In genomic region chr10:38964719-38965074, GRCm38 (mm10) we compare ENCODE assay signal across 11 mouse cellular contexts. TPM values are rescaled to one million over a fixed set of nuclear protein-coding genes. Genes with fewer than 3 reads are reported as not detected.
DNase-seq lines count a peak whose midpoint lies in the region; ATAC-seq and TF ChIP-seq lines count a peak whose summit lies in the region.
"Had no signal": no experiment of that assay in that cellular context is flagged by ENCODE, and none has a peak within 500 bp of the region (broad histone marks: within the 10 kb centered on the region; RNA-seq: fewer than 3 reads in every experiment).

No protein-coding gene starts in this region.

- no peak for TF ChIP-seq CTCF in cerebellum, adult 2 months (IDR thresholded peaks at IDR 0.05; ENCODE audit: borderline replicate concordance, insufficient read depth, low read depth, low read length)

- no peak overlapping the region for H3K4me3 ChIP-seq in heart, embryonic 14.5 days (ENCODE audit: control insufficient read depth in 1 of 2, insufficient read depth in 1 of 2, low read depth in 1 of 2, low read length in 2 of 2)
- H3K4me3 ChIP-seq in neural tube, embryonic 13.5 days: no peak overlapping the region
- no peak overlapping the region for H3K4me3 ChIP-seq in hindbrain, embryonic 15.5 days
- no peak overlapping the region for H3K4me3 ChIP-seq in stomach, embryonic 16.5 days (replicated peaks; ENCODE audit: low read length)
- H3K4me3 ChIP-seq in cerebellum, adult 2 months (replicated peaks; ENCODE audit: insufficient read depth, low read depth, low read length): no peak overlapping the region

- ATAC-seq in heart, embryonic 14.5 days (ENCODE audit: insufficient number of reproducible peaks, insufficient read depth, low FRiP score, low read depth): 0 out of 2 replicates have a peak, but pooled peaks have one; percentile 2
- ATAC-seq in neural tube, embryonic 13.5 days (ENCODE audit: low read depth): peak; percentile 40
- ATAC-seq in hindbrain, embryonic 15.5 days (ENCODE audit: low FRiP score, low read depth): peak; percentile 24; the same call in 1 of the 2 replicates
- no peak for ATAC-seq in stomach, embryonic 16.5 days (ENCODE audit: insufficient read depth, low FRiP score)
- ATAC-seq: activated CD4-positive, CD25-positive, alpha-beta regulatory T cell, adult 4 months had no signal

- DNase-seq in heart, adult 9 months (ENCODE audit: low spot score in 2 of 2): no peak
- DNase-seq in neural tube, embryonic 10.5 days (ENCODE audit: extremely low spot score, low spot score): no peak
- DNase-seq in right cerebral cortex, postnatal 4 days: no peak
- DNase-seq in cerebellum, adult 2 months: no peak
- DNase-seq: cerebellum, adult 9-10 months had no signal

- 48% methylated on average over 4 of the region's 4 CpGs for WGBS in heart, embryonic 14.5 days
- WGBS in neural tube, embryonic 13.5 days: 68% methylated on average over 4 of the region's 4 CpGs
- 70% methylated on average over 4 of the region's 4 CpGs for WGBS in hindbrain, embryonic 15.5 days
- WGBS in stomach, embryonic 16.5 days: 73% methylated on average over 4 of the region's 4 CpGs
- WGBS in cerebellum, adult 2 months: 81% methylated on average over 4 of the region's 4 CpGs

- no peak overlapping the region for H3K9ac ChIP-seq in heart, embryonic 14.5 days (ENCODE audit: low read length)
- no peak overlapping the region for H3K9ac ChIP-seq in neural tube, embryonic 13.5 days
- H3K9ac ChIP-seq in hindbrain, embryonic 15.5 days: no peak overlapping the region
- no peak overlapping the region for H3K9ac ChIP-seq in stomach, embryonic 16.5 days (ENCODE audit: low read length)
- H3K9ac ChIP-seq: liver, embryonic 14.5 days had no signal

- H3K36me3 ChIP-seq in heart, embryonic 14.5 days (ENCODE audit: control insufficient read depth, insufficient read depth, low read length): no peaks in the 10 kb centered on the region; the same call in 1 of the 2 replicates
- H3K36me3 ChIP-seq in neural tube, embryonic 13.5 days: no peaks in the 10 kb centered on the region
- no peaks in the 10 kb centered on the region for H3K36me3 ChIP-seq in hindbrain, embryonic 15.5 days
- H3K36me3 ChIP-seq in stomach, embryonic 16.5 days (ENCODE audit: control insufficient read depth, insufficient read depth, low read length): no peaks in the 10 kb centered on the region

- peaks cover 15 to 64% of the 10 kb centered on the region in 2 experiments for H3K4me1 ChIP-seq in heart, embryonic 14.5 days (ENCODE audit: control insufficient read depth in 2 of 2, insufficient read depth in 2 of 2, low read length in 2 of 2)
- H3K4me1 ChIP-seq in neural tube, embryonic 13.5 days (replicated peaks): peaks cover 13% of the 10 kb centered on the region
- H3K4me1 ChIP-seq in hindbrain, embryonic 15.5 days (replicated peaks): peaks cover 12% of the 10 kb centered on the region
- H3K4me1 ChIP-seq in stomach, embryonic 16.5 days (ENCODE audit: control insufficient read depth, insufficient read depth, low read length): peaks cover 7% of the 10 kb centered on the region
- H3K4me1 ChIP-seq in cerebellum, adult 2 months (ENCODE audit: control insufficient read depth, insufficient read depth, low read length): peaks cover 4% of the 10 kb centered on the region

- peak overlapping the region; percentile 78 for H3K4me2 ChIP-seq in heart, embryonic 14.5 days (ENCODE audit: low read length)
- H3K4me2 ChIP-seq in neural tube, embryonic 13.5 days: peak overlapping the region; percentile 67; the same call in 1 of the 2 replicates
- H3K4me2 ChIP-seq in hindbrain, embryonic 15.5 days: peak overlapping the region; percentile 75; the same call in 1 of the 2 replicates
- no peak overlapping the region for H3K4me2 ChIP-seq in stomach, embryonic 16.5 days (ENCODE audit: low read depth, low read length)

- no peak for TF ChIP-seq POLR2A in cerebellum, adult 2 months (IDR thresholded peaks at IDR 0.05; ENCODE audit: borderline replicate concordance, insufficient read depth, low read length)

- no peaks in the 10 kb centered on the region for H3K27me3 ChIP-seq in heart, embryonic 14.5 days (ENCODE audit: control insufficient read depth, insufficient read depth, low read length)
- no peaks in the 10 kb centered on the region for H3K27me3 ChIP-seq in neural tube, embryonic 13.5 days
- no peaks in the 10 kb centered on the region for H3K27me3 ChIP-seq in hindbrain, embryonic 15.5 days
- H3K27me3 ChIP-seq in stomach, embryonic 16.5 days (ENCODE audit: control insufficient read depth, insufficient read depth, low read length): no peaks in the 10 kb centered on the region
- H3K27me3 ChIP-seq in cerebellum, adult 2 months (ENCODE audit: control insufficient read depth, insufficient read depth, low read length): no peaks in the 10 kb centered on the region

- no peaks in the 10 kb centered on the region for H3K9me3 ChIP-seq in heart, embryonic 14.5 days (ENCODE audit: control insufficient read depth, low read length)
- no peaks in the 10 kb centered on the region for H3K9me3 ChIP-seq in neural tube, embryonic 13.5 days
- no peaks in the 10 kb centered on the region for H3K9me3 ChIP-seq in hindbrain, embryonic 15.5 days
- H3K9me3 ChIP-seq in stomach, embryonic 16.5 days (replicated peaks; ENCODE audit: control insufficient read depth, low read length): no peaks in the 10 kb centered on the region

- peak overlapping the region; percentile 87 to 97 for H3K27ac ChIP-seq in heart, embryonic 14.5 days (replicated peaks in 1 of 2; ENCODE audit: control insufficient read depth in 1 of 2, insufficient read depth in 1 of 2, low read depth in 2 of 2, low read length in 2 of 2)
- 0 out of 2 replicates have a peak overlapping the region, but pooled peaks have one; percentile 46 for H3K27ac ChIP-seq in neural tube, embryonic 13.5 days (replicated peaks)
- 0 out of 2 replicates have a peak overlapping the region, but pooled peaks have one; percentile 46 for H3K27ac ChIP-seq in hindbrain, embryonic 15.5 days (replicated peaks)
- H3K27ac ChIP-seq in stomach, embryonic 16.5 days (ENCODE audit: low read length): peak overlapping the region; percentile 83
- H3K27ac ChIP-seq in cerebellum, adult 2 months (ENCODE audit: insufficient read depth, low read length): no peak overlapping the region
- H3K27ac ChIP-seq: liver, embryonic 14.5 days had no signal

RNA-seq across cellular contexts. Expression of gene Lama4, which starts 0.6 kb away (rescaled TPM):
- polyA plus RNA-seq in heart, embryonic 14.5 days (2014; fragmentation: Nextera tagmentation; extraction: Ambion mirVana): 142 and 146 TPM in 2 replicates
- polyA plus RNA-seq in neural tube, embryonic 13.5 days (2015; fragmentation: Nextera tagmentation; extraction: Ambion mirVana): 33.3 and 36.7 TPM in 2 replicates
- polyA plus RNA-seq in hindbrain, embryonic 15.5 days (2015; fragmentation: Nextera tagmentation; extraction: Ambion mirVana): 23.0 and 25.4 TPM in 2 replicates
- 72.4 and 75.1 TPM in 2 replicates for polyA plus RNA-seq in stomach, embryonic 16.5 days (2015; fragmentation: Nextera tagmentation; extraction: Ambion mirVana)
- polyA plus RNA-seq in cerebellum, adult 2 months (2012; rRNA removed): 2.1 and 3.2 TPM in 2 replicates
